Mouse (Mus musculus): ENCODE measurements around the gene N4bp2l1.

The N4bp2l1 gene

GRCm38 (mm10) chr5:150561783-150562182, 35.2 kb downstream of the N4bp2l1 start:
- no peak for DNase-seq

- no peak for DNase-seq
These were observed 35.6 kb downstream of the N4bp2l1 start for GRCm38 (mm10) chr5:150561376-150561775.

GRCm38 (mm10) chr5:150560851-150561250, 36.1 kb downstream of the N4bp2l1 start:
- no peak for DNase-seq

- DNase-seq: no peak
These were observed 37.4 kb downstream of the N4bp2l1 start for GRCm38 (mm10) chr5:150559519-150560103.

GRCm38 (mm10) chr5:150551637-150552036, 45.4 kb downstream of the N4bp2l1 start:
- DNase-seq: peak; percentile 18

GRCm38 (mm10) chr5:150543184-150543583, 53.8 kb downstream of the N4bp2l1 start:
- no peak for DNase-seq

GRCm38 (mm10) chr5:150541302-150541701, 55.7 kb downstream of the N4bp2l1 start:
- no peak for DNase-seq

- no peak for DNase-seq
These were observed 71.7 kb downstream of the N4bp2l1 start for GRCm38 (mm10) chr5:150525239-150525638.

GRCm38 (mm10) chr5:150522867-150523234, 74.1 kb downstream of the N4bp2l1 start:
- no peak for DNase-seq

- peak; percentile 86 for DNase-seq
These were observed 74.8 kb downstream of the N4bp2l1 start, which contains the start of gene Brca2 for GRCm38 (mm10) chr5:150521937-150522866. Brca2 (plus strand) TSS chr5:150522630.

Measured in layer of hippocampus, adult 9-11 months (tissue).